Mouse (Mus musculus): Measurements from ENCODE around the gene Lrrc20. TPM values are rescaled to one million over a fixed set of nuclear protein-coding genes. Genes with fewer than 3 reads are reported as not detected.

The Lrrc20 gene
- polyA plus RNA-seq, 1 experiment from 2014 or later, result 10.9 TPM

GRCm38 (mm10) chr10:61518320-61518719 lies 42.7 kb downstream of the Lrrc20 start:
- Histone ChIP-seq H3K9ac (no peak overlapping the region), H3K4me3 (no peak overlapping the region), H3K4me1 (peaks cover 9% of the 10 kb centered on the region; the same call in 1 of the 2 replicates), H3K9me3 (0 out of 2 replicates have a peak, but pooled peaks cover 3% of the 10 kb centered on the region), H3K27me3 (no peaks in the 10 kb centered on the region), H3K27ac (no peak overlapping the region), H3K36me3 (no peaks in the 10 kb centered on the region), H3K4me2 (replicated peaks) (no peak overlapping the region)
- no peak for ATAC-seq (ENCODE audit: insufficient number of reproducible peaks, insufficient read depth, low FRiP score, low TSS enrichment)
- WGBS, result 83% methylated on average over 9 of the region's 9 CpGs

DNA sequence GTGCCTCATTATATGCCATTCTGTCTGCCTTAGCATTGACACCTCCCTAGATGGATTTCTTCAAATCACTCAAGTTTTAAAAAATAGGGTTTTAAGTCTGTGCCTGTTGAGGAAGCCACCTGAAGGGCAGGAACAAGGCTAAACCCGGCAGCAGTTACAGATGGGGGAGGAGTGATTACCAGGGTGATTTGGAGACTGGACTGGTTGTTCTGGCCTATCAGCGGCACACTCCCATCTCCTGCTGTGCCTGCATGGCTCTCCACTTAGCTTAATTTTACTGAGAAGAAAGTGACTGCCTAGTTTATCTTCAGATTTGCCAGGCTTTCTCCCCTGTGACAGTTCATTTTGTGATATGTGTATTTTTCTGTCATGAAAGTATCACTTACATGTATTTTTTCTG lies 43.9 kb downstream of the Lrrc20 start:
- Histone ChIP-seq H3K27me3 (no peaks in the 10 kb centered on the region), H3K4me3 (no peak overlapping the region), H3K4me1 (peaks cover 9% of the 10 kb centered on the region; the same call in 1 of the 2 replicates), H3K27ac (no peak overlapping the region; the same call in 1 of the 2 replicates), H3K9ac (no peak overlapping the region), H3K9me3 (0 out of 2 replicates have a peak, but pooled peaks cover 3% of the 10 kb centered on the region), H3K4me2 (replicated peaks) (no peak overlapping the region), H3K36me3 (no peaks in the 10 kb centered on the region)
- no peak for ATAC-seq (ENCODE audit: insufficient number of reproducible peaks, insufficient read depth, low FRiP score, low TSS enrichment)
- 48% methylated on average over 2 of the region's 2 CpGs for WGBS

DNA sequence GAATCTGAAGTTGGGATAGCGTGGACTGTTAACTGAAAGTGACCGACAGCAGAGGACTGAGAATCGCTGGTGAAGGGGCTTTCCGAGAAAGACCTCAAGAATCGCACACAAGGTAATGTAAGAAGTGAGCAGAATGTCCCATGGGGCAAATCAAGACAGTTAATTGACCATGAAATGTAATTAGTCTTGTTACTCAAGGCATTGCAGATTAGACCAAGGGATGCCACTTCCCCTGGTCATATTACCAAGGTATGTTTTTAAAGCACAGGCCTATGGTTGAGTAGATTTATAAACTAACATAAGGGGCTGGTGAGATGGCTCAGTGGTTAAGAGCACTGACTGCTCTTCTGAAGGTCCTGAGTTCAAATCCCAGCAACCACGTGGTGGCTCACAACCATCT lies 45.1 kb downstream of the Lrrc20 start:
- no peak overlapping the region for H3K4me2 ChIP-seq (replicated peaks)
- WGBS, result 45% methylated on average over 6 of the region's 6 CpGs

GRCm38 (mm10) chr10:61530936-61531335 lies 55.3 kb downstream of the Lrrc20 start:
- 88% methylated on average over 3 of the region's 3 CpGs for WGBS
- H3K9me3 ChIP-seq, result no peaks in the 10 kb centered on the region
- no peaks in the 10 kb centered on the region for H3K27me3 ChIP-seq
- H3K9ac ChIP-seq, result no peak overlapping the region
- ATAC-seq (ENCODE audit: insufficient number of reproducible peaks, insufficient read depth, low FRiP score, low TSS enrichment), result no peak
- no peak overlapping the region for H3K4me2 ChIP-seq (replicated peaks)
- no peak overlapping the region for H3K27ac ChIP-seq
- peaks cover 13% of the 10 kb centered on the region; the same call in 1 of the 2 replicates for H3K36me3 ChIP-seq
- peaks cover 19% of the 10 kb centered on the region for H3K4me1 ChIP-seq
- H3K4me3 ChIP-seq, result no peak overlapping the region

More for the DNA sequence above, 45.1 kb downstream of the Lrrc20 start:
- no peaks in the 10 kb centered on the region for H3K36me3 ChIP-seq
- no peak overlapping the region for H3K27ac ChIP-seq
- no peak for ATAC-seq (ENCODE audit: insufficient number of reproducible peaks, insufficient read depth, low FRiP score, low TSS enrichment)
- H3K4me3 ChIP-seq, result no peak overlapping the region
- H3K9me3 ChIP-seq, result 0 out of 2 replicates have a peak, but pooled peaks cover 3% of the 10 kb centered on the region
- H3K27me3 ChIP-seq, result no peaks in the 10 kb centered on the region
- H3K4me1 ChIP-seq, result peaks cover 9% of the 10 kb centered on the region; the same call in 1 of the 2 replicates
- H3K9ac ChIP-seq, result no peak overlapping the region

DNA sequence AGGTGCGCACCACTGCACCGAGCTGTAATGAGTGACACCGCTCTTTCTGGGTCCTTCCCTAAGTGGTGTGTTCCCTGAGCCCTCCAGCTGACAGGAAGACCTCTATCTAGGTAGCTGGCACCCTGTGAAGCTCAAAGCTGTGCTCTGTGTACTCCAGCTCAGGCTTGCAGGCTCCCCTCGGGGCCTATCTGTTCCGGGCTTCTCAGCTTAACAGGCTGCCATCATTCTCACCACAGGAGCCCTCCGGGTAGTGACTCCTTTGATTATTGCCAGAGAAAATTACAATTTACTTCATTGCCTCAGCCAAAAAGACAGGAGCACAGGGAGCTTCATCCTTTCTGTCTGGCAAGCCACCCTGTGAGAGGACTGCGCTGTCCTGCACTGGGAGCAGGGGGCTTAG lies 57.7 kb downstream of the Lrrc20 start:
- Histone ChIP-seq H3K36me3 (peaks cover 3% of the 10 kb centered on the region; the same call in 1 of the 2 replicates), H3K9ac (no peak overlapping the region), H3K4me1 (peaks cover 37% of the 10 kb centered on the region), H3K4me3 (no peak overlapping the region), H3K27ac (no peak overlapping the region), H3K4me2 (replicated peaks) (no peak overlapping the region), H3K9me3 (no peaks in the 10 kb centered on the region), H3K27me3 (no peaks in the 10 kb centered on the region)
- no peak for ATAC-seq (ENCODE audit: insufficient number of reproducible peaks, insufficient read depth, low FRiP score, low TSS enrichment)
- WGBS, result 71% methylated on average over 7 of the region's 7 CpGs

- WGBS, result 71% methylated on average over 3 of the region's 3 CpGs
- Histone ChIP-seq H3K4me2 (replicated peaks) (no peak overlapping the region), H3K4me3 (no peak overlapping the region), H3K9ac (no peak overlapping the region), H3K9me3 (no peaks in the 10 kb centered on the region), H3K27me3 (no peaks in the 10 kb centered on the region), H3K4me1 (peaks cover 41% of the 10 kb centered on the region), H3K27ac (peak overlapping the region; percentile 73), H3K36me3 (no peaks in the 10 kb centered on the region)
- peak; percentile 43; the same call in 1 of the 2 replicates for ATAC-seq (ENCODE audit: insufficient number of reproducible peaks, insufficient read depth, low FRiP score, low TSS enrichment)
These were observed 58.9 kb downstream of the Lrrc20 start for GRCm38 (mm10) chr10:61534371-61535101.

GRCm38 (mm10) chr10:61535441-61535840 lies 59.8 kb downstream of the Lrrc20 start:
- no peaks in the 10 kb centered on the region for H3K9me3 ChIP-seq
- no peaks in the 10 kb centered on the region for H3K36me3 ChIP-seq
- H3K9ac ChIP-seq, result no peak overlapping the region
- no peak for ATAC-seq (ENCODE audit: insufficient number of reproducible peaks, insufficient read depth, low FRiP score, low TSS enrichment)
- peak overlapping the region; percentile 69; the same call in 1 of the 2 replicates for H3K27ac ChIP-seq
- peaks cover 41% of the 10 kb centered on the region for H3K4me1 ChIP-seq
- 76% methylated on average over 4 of the region's 4 CpGs for WGBS
- no peak overlapping the region for H3K4me2 ChIP-seq (replicated peaks)
- H3K4me3 ChIP-seq, result no peak overlapping the region
- H3K27me3 ChIP-seq, result no peaks in the 10 kb centered on the region

- H3K4me2 ChIP-seq (replicated peaks), result no peak overlapping the region; the same call in 1 of the 2 replicates
- ATAC-seq (ENCODE audit: insufficient number of reproducible peaks, insufficient read depth, low FRiP score, low TSS enrichment), result peak; percentile 52; the same call in 1 of the 2 replicates
- H3K9me3 ChIP-seq, result no peaks in the 10 kb centered on the region
- H3K4me3 ChIP-seq, result no peak overlapping the region
- 32% methylated on average over 20 of the region's 20 CpGs for WGBS
- no peak overlapping the region for H3K9ac ChIP-seq
- peak overlapping the region; percentile 37 for H3K27ac ChIP-seq
- no peaks in the 10 kb centered on the region for H3K36me3 ChIP-seq
- H3K27me3 ChIP-seq, result no peaks in the 10 kb centered on the region
- H3K4me1 ChIP-seq, result peaks cover 41% of the 10 kb centered on the region
These were observed 60.8 kb downstream of the Lrrc20 start for GRCm38 (mm10) chr10:61536130-61537035.

- ATAC-seq (ENCODE audit: insufficient number of reproducible peaks, insufficient read depth, low FRiP score, low TSS enrichment), result no peak
- peaks cover 41% of the 10 kb centered on the region for H3K4me1 ChIP-seq
- 82% methylated on average over 5 of the region's 5 CpGs for WGBS
- H3K36me3 ChIP-seq, result no peaks in the 10 kb centered on the region
- no peak overlapping the region for H3K4me2 ChIP-seq (replicated peaks)
- 0 out of 2 replicates have a peak overlapping the region, but pooled peaks have one; percentile 37 for H3K27ac ChIP-seq
- H3K9me3 ChIP-seq, result no peaks in the 10 kb centered on the region
- no peak overlapping the region for H3K4me3 ChIP-seq
- H3K27me3 ChIP-seq, result no peaks in the 10 kb centered on the region
- no peak overlapping the region for H3K9ac ChIP-seq
These were observed 61.4 kb downstream of the Lrrc20 start for GRCm38 (mm10) chr10:61537036-61537380.

- H3K4me1 ChIP-seq, result peaks cover 47% of the 10 kb centered on the region
- no peak for ATAC-seq (ENCODE audit: insufficient number of reproducible peaks, insufficient read depth, low FRiP score, low TSS enrichment)
- no peaks in the 10 kb centered on the region for H3K36me3 ChIP-seq
- no peak overlapping the region for H3K4me3 ChIP-seq
- H3K27ac ChIP-seq, result no peak overlapping the region
- H3K9ac ChIP-seq, result no peak overlapping the region
- H3K4me2 ChIP-seq (replicated peaks), result no peak overlapping the region
- H3K27me3 ChIP-seq, result no peaks in the 10 kb centered on the region
- WGBS, result 18% methylated on average over 4 of the region's 4 CpGs
- H3K9me3 ChIP-seq, result no peaks in the 10 kb centered on the region
These were observed 62.8 kb downstream of the Lrrc20 start for GRCm38 (mm10) chr10:61538446-61538845.

- H3K4me3 ChIP-seq, result no peak overlapping the region
- H3K36me3 ChIP-seq, result no peaks in the 10 kb centered on the region
- ATAC-seq (ENCODE audit: insufficient number of reproducible peaks, insufficient read depth, low FRiP score, low TSS enrichment), result no peak
- no peak overlapping the region for H3K9ac ChIP-seq
- 57% methylated on average over 12 of the region's 12 CpGs for WGBS
- no peaks in the 10 kb centered on the region for H3K27me3 ChIP-seq
- H3K27ac ChIP-seq, result no peak overlapping the region
- H3K9me3 ChIP-seq, result no peaks in the 10 kb centered on the region
- H3K4me1 ChIP-seq, result peaks cover 14% of the 10 kb centered on the region
- H3K4me2 ChIP-seq (replicated peaks), result no peak overlapping the region
These were observed 68.7 kb downstream of the Lrrc20 start for GRCm38 (mm10) chr10:61544127-61544862.
